Mouse (Mus musculus) mouse trophoblast stem cell (cell line): ENCODE measurements around the gene Cmklr1.

Experiments
- in situ Hi-C, 2 experiments: fragments of 300-500 bp; cut with MseI, MboI; formaldehyde crosslinking; loops; 2 replicates in 1 of 2; 3 replicates in 1 of 2; pipeline ENCODE4 v1.15.1; 2025

Gene Cmklr1

GRCm38 (mm10) chr5:113620999-113621398 is 29.2 kb downstream of the Cmklr1 start:
- in situ Hi-C loops = no loop called here

- in situ Hi-C loops = no loop called here
Measured at GRCm38 (mm10) chr5:113620130-113620716, 30.0 kb downstream of the Cmklr1 start.

- in situ Hi-C loops = no loop called here
Measured at GRCm38 (mm10) chr5:113619151-113619550, 31.1 kb downstream of the Cmklr1 start.

GRCm38 (mm10) chr5:113618716-113619115 is 31.5 kb downstream of the Cmklr1 start:
- in situ Hi-C loops = no loop called here

GRCm38 (mm10) chr5:113611771-113612233 is 38.4 kb downstream of the Cmklr1 start:
- in situ Hi-C loops = no loop called here

GRCm38 (mm10) chr5:113611131-113611530 is 39.1 kb downstream of the Cmklr1 start:
- in situ Hi-C loops = no loop called here

GRCm38 (mm10) chr5:113610490-113610889 is 39.7 kb downstream of the Cmklr1 start:
- in situ Hi-C loops = no loop called here

GRCm38 (mm10) chr5:113609891-113610290 is 40.3 kb downstream of the Cmklr1 start:
- in situ Hi-C loops = no loop called here

- in situ Hi-C loops = no loop called here
Measured at GRCm38 (mm10) chr5:113608511-113608910, 41.7 kb downstream of the Cmklr1 start.

GRCm38 (mm10) chr5:113607941-113608431 is 42.2 kb downstream of the Cmklr1 start:
- in situ Hi-C loops = no loop called here

GRCm38 (mm10) chr5:113606961-113607785 is 43.1 kb downstream of the Cmklr1 start:
- in situ Hi-C loops = no loop called here

GRCm38 (mm10) chr5:113606121-113606520 is 44.1 kb downstream of the Cmklr1 start:
- in situ Hi-C loops = no loop called here

- in situ Hi-C loops = no loop called here
Measured at GRCm38 (mm10) chr5:113604758-113605157, 45.5 kb downstream of the Cmklr1 start.

- in situ Hi-C loops = no loop called here
Measured at GRCm38 (mm10) chr5:113603471-113603870, 46.8 kb downstream of the Cmklr1 start.

- in situ Hi-C loops = no loop called here
Measured at GRCm38 (mm10) chr5:113600803-113601202, 49.4 kb downstream of the Cmklr1 start.

- in situ Hi-C loops = no loop called here
Measured at GRCm38 (mm10) chr5:113600181-113600580, 50.0 kb downstream of the Cmklr1 start.

- in situ Hi-C loops = no loop called here
Measured at GRCm38 (mm10) chr5:113596780-113597353, 53.4 kb downstream of the Cmklr1 start.

GRCm38 (mm10) chr5:113596252-113596651 is 54.0 kb downstream of the Cmklr1 start:
- in situ Hi-C loops = no loop called here

GRCm38 (mm10) chr5:113593911-113594705 is 56.1 kb downstream of the Cmklr1 start:
- in situ Hi-C loops = no loop called here

- in situ Hi-C loops = no loop called here
Measured at GRCm38 (mm10) chr5:113591751-113592230, 58.4 kb downstream of the Cmklr1 start.

GRCm38 (mm10) chr5:113591166-113591565 is 59.1 kb downstream of the Cmklr1 start:
- in situ Hi-C loops = no loop called here
